Mouse (Mus musculus) embryo, embryonic 10.5 days (tissue): ENCODE results near the gene Zfpl1.

Experiments used
- DNase-seq: peaks from one replicate; pipeline ENCODE4 v3.0.0-alpha.2; 2015; ENCODE audit warnings: low spot score

The Zfpl1 gene

DNA sequence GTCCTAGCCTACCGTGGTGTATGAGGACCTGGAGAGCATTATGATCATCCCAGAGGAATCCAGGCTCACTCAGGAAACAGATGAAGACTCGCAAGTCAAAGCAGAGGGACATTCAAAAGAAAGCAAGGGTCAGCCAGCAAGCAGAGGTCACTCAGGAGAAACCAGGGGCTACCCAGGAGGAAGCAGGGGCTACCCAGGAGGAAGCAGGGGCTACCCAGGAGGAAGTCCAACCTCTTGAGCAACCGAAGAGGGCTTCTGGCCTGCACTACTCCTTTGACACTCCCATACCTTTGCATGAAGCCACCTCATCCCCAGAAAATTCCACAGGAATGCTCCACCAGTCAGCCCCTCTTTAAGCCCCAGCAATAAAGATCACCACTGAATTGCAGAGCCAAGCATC lies 13.1 kb upstream of the Zfpl1 start:
- no peak for DNase-seq

DNA sequence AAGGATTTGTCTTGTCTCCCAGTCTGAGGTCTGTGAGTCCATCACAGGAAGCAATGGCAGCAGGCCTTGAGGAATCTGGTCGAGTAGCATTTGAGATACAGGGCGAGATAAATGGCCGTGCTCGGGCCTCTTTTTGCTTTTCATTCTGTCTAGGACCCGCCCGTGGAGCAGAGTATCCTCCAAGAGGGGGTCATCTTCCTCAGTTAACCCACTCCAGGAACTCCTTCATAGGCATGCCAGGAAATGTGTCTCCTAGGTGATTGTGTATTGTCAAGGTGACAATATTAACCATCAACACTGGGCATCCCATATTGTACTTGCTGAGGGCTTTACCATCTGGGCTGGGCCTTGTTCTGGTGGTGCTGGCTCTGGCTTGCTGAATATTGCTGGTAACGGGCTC lies 9.4 kb upstream of the Zfpl1 start, which contains the start of gene AC131692.1:
Gene AC131692.1 (plus strand): TSS at position 301 of the 400 bp plus-strand sequence.
- DNase-seq, result no peak

DNA sequence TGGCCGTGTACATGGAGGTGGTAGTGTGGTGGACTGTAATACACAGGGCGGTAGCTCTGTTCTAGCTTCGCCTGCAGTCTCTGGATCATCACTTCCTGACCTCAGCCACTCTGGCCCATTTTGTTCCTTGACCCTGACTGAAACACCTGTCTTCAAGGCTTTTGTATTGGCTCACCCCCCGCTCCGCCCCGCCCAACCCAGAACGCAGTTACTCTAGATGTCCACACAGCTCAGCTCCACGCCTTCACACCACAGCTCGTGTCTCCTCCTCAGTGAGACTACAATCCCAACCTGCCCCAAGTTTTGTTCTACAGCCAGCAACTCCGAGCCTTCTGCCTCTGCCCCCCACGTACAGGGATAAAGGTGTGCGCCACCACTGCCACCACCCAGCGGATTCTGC lies 4.1 kb upstream of the Zfpl1 start:
- no peak for DNase-seq

DNA sequence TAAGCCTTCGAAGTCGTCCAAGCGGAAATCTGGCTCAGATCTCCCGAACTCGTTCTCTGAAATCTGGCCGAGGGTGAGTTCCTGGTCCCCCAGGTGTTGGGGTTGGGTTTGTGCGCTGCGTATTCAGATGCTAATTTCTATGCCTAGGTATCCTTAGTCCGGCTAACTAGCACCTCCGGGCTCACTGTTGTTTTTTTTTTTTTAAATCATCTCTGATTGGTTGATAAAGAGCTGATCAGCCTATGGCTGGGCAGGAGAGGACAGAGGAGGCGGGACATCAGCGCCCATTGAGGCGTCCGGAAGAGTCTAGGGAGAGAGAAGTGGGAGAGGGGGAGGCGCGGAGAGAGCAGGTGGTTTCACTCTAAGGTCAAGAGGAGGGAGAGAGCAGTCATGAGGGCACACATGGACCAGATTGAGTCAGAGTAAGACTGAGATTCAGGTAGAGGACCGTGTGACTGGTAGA lies 692 bp upstream of the Zfpl1 start:
- peak; percentile 87 for DNase-seq

DNA sequence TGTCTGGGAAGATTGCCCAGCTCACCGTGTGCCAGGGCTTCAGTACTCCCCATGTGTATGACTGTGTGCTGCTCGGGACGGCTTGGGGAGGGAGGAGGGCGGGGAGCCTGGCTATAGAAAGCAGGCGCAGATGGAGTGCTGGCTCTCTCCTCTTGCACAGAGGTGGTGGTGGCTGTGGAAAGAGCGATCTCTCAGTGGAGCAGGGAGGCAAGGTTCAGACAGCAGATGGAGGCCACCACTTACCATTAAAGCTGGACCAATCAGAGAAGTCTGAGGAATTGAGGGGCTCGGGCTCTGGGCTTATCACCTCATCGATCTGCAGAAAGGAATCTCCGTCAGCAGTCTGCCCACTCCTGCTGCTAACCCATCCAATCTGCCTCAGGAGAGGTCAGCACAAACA lies 2.6 kb downstream of the Zfpl1 start, which contains the start of gene Gm28374:
Gene Gm28374 (minus strand): TSS at position 101 of the 400 bp plus-strand sequence.
- no peak for DNase-seq

DNA sequence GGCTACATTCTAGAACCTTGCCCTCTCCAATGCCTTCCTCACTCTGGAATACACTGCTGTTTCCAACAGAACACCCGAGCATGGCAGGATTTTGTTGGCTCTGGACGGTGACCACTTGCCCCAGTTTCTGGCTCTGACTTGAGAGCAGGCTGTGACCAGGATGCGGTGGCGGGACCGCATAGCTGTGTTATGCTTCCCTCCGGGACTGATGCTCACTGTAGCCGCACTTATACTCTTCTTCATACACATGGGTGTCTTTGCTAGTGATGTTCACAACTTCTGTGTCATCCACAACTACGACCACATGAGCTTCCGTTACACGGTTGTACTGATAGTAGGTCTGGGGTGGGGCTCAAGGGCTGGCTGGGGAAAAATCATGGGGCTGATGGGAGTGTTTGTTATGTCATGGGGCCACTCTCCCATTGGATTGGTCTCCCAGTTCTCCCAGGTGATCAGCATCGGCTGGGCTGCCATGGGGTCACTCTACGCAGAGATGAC lies 4.7 kb downstream of the Zfpl1 start, which contains the start of gene Tmem262:
Gene Tmem262 (plus strand): TSS at position 51 of the 498 bp plus-strand sequence.
- no peak for DNase-seq

DNA sequence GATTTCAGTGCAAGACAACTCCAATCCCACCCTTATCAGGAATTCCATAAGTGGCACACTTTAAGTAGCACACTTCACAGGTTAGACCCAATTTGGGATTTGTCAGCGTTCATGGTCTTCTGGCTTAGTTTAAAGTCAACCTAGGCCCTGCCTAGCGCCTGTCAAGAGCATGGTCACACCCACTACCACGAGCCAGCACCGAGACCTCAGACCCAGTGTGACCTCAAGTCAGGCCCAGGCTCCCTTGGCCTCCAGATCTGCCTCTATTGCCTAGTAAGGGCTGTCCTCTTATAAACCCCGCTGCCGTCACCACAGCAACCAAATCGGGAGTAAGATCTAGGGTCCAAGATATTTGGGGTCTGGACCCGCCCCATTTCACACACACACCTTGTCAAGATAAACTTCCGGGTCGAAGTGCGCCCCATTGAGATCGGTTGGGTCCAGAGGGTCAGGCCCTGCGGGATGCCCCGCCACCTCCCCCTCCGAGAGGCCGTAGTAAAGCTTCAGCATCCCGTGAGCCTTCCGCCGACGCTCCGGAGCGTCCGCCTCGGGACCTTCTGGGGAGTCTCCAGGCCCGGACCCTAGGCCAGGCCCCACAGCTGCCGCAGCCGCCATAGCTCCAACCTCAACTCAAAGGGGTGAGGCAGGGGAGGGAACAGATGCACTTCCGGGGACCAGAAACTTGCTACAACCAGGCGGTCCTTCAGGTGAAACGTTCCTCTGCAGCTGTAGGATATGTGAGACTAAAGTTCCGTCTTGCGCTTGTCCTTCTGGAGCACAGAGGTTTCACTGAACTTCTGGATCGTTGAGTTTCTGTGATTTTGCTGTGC lies 8.0 kb downstream of the Zfpl1 start, which contains the start of gene Vps51:
Gene Vps51 (minus strand): TSS at position 668 of the 830 bp plus-strand sequence.
- DNase-seq, result peak; percentile 97

DNA sequence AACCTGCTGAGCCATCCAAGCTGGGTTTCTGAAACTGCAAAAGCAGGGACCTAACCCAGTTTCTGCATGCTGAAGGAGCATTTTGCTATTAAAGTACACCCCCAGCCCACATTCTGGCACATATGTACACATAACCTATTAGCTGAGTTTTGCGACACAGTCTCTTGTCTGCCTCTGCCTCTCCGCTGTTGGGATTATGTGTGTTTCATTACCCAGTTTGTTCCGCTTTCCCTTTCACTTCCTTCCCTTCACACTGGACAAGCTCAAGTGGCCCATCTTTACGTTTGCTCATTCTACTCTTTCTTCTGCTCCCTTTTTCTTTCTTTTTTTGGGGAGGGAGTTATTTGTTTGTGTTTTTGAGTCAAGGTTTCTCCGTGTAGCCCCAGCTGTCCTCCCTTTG lies 10.9 kb downstream of the Zfpl1 start:
- no peak for DNase-seq

DNA sequence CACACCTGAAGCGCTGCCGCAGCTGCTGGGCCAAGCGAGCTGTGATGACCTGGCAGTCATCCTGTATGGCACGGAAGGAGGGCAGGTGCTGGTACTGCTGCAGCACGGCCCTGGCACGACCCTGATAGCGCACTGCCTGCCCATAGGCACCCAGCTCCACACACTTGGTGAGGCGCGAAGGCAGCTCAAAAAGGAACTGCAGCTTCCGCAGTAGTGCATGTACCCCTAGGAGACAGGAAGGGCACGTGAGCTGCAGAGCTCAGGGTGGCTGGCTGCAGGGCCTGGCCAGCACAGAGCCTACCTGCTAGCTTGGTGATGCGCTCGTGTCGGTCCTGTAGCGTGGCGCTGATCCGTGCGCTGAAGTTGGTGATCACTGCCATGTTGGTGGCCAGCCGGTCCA lies 13.5 kb downstream of the Zfpl1 start:
- no peak for DNase-seq

DNA sequence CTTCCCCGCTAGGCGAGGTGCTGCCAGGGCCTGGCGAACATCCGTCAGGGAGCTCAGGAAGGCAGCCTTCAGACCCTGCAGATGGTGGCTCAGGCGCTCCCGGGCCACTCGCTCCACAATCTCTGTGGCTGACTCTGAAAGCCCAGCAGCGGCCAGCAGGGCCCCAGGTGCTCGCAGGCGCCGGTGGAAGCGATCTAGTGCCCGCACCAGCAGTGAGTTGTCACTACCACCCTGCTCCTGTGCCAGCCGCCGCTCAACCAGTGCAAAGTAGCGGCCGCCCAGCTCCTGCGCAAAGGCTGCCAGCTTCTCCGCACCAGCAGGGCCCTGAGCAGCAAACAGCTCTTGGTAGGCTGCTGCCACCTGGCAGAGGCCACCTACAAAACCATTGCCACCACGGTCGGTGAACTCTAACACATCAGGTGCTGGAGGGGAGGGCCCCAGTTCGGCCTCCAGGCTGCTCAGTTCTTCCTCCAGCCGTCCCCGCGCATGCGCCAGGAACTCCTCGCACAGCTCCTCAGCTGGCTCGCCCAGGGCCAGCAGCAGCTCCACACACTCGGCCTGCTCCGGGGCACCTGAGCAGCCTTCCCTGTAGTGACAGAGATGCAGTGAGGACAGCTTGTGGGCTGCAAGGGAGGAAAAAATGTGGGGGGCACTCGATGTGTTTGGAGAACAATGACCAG lies 14.0 kb downstream of the Zfpl1 start:
- DNase-seq, result no peak

DNA sequence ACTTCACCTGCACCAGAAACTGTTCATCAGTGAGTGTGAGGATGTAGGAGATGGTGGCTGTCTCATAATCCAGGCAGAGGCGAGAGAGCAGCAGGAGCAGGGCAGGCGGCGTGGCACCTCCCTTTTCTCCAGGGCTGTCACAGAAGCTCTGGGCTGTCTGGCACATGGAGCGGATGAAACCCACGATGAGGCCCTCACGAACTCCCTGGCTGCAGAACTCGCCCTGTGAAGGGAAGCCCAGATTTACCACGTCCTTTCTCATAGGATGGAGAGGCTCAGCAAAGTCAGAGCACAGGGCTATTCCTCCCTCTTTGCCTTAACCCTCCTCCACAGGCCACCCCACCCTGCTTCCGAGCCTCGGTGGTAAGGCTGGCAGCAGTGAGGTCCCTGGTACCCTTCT lies 14.9 kb downstream of the Zfpl1 start:
- no peak for DNase-seq

DNA sequence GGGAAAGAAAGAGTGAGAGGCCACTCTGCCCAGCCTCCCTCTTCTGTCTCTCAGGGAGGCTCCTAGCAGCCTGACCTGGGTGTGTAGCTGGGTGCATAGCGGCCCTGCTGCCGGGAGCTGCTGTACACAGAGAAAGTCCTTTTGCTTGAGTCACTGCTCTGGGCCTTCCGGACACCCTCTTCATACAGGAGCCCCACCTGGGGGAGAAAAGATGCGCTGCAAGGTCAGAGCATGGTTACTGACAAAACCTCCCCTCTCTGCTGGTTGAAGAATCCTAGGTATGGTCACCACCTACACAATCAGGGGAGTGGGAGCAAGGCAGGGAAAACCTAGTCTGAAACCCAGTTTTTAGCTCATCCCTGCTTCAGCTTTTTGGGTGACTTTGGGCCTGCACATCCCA lies 15.8 kb downstream of the Zfpl1 start:
- no peak for DNase-seq

DNA sequence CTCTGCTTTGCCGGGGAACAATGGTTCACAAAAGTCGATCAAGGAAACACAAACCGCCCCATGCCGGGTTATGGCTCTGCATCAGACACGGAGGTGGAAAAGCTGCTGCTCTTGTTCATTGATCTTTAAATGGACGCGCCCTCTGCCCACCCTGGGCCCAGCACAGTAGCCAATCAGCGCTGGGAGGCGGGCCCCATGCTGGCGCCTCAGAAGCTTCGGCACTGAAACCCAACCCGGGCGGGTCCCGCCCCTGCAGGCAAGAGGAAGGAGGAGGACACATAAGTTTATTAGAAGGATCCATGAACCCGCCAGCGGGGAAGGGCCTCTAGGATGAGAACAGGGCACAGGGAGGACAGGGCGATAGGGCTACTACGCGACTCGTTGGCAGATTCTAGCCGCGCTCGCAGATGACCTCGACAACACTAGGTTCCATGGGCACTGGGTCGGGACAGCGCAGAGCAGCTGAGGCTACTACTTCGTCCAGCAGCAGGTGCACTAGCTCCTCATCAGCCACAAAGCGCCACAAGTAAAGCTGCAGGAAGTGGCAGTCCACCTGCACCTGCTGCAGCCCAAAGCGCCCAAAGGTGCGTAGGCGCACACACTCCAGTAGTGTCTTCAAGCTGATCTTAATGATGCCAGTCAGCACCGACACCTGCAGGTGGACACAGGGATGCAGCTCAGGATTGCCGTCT lies 16.9 kb downstream of the Zfpl1 start, which contains the start of gene Tm7sf2:
Gene Tm7sf2 (minus strand): TSS at position 650 of the 692 bp plus-strand sequence.
- DNase-seq, result peak; percentile 95

DNA sequence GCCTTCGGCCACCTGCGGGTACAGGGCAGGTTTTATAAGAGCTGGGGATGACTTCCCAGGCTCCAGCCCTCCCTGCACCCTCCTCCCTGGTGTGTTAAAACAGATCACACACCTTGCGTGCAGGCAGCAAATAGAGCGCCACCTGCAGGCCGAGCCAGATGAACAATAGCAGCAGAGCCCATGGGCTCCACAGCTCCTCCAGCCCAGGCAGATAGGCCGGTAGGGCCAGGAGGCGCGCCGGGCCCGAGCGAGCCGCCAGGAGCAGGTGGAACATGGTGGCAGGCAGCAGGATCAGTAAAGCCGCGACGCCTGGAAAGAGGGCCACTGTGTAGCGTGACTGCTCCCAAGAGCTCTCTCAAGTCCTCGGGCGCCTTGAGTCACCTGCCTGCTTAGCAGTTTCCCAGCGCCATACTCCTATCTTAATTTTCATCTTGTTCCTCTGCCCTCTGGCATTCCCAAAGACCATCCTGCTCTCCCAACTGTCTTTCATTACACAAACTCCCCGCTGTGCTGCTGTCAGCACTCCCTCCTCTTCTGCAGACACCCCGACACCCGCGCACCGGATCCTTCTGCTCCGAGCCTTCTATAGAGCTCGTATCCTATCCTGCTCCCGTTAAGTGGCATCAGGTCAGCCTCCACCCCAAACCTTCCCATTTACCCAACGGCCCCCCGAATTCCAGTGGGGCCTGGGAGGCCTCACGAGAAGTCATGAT lies 17.6 kb downstream of the Zfpl1 start:
- DNase-seq, result peak; percentile 90

DNA sequence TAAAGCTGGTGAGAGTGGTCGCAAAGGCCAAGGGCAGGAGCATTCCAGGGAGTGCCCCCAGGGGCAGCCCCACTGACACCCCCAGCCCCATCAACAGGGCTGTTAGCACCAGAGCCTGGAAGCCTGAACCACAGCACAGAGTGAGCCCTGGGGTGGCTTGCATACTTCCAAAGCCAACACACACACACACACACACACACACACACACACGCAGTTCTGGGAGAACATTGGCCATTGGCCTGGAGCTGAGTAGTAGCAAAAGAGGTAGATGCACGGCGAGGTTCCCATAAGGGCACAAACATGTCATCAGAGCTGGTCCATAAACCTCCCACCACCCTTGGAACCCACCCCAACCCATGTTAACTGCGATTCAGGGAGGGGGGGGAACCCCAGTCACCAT lies 18.2 kb downstream of the Zfpl1 start:
- DNase-seq, result no peak

DNA sequence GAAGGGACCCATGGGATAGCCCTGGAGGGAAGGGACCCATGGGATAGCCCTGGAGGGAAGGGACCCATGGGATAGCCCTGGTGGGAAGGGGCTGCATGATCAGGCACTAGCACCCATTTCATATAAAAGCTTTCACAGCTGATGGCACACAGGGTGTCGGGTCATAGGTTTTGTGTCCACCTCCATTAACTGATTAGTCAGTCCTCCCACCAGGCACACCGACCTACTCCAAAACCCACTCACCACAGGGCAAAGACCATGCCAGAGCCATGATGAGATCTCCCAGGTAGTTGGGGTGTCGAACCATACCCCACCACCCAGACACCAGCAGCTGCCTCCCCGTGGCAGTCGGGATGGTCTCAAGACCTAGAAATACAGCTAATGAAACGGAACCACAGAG lies 21.7 kb downstream of the Zfpl1 start:
- DNase-seq, result no peak

DNA sequence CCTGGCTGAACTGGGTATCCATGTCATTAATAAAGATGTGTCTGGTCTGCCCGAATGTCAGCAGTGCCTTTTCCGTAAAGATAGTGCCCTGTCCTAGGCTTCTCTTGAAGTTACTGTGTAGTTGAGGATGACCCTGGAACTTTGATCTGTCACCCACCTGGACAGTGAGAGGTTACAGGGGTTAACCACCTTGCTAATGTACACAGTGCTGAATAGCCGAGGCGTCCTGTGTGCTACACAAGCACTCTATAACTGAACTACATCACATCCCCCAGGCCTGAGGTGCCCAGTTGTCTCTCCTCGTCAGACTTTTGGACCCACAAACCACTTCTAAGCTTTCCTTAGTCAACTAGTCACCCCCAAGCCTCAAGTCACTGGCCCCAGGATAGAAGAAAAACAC lies 22.3 kb downstream of the Zfpl1 start:
- DNase-seq, result no peak

DNA sequence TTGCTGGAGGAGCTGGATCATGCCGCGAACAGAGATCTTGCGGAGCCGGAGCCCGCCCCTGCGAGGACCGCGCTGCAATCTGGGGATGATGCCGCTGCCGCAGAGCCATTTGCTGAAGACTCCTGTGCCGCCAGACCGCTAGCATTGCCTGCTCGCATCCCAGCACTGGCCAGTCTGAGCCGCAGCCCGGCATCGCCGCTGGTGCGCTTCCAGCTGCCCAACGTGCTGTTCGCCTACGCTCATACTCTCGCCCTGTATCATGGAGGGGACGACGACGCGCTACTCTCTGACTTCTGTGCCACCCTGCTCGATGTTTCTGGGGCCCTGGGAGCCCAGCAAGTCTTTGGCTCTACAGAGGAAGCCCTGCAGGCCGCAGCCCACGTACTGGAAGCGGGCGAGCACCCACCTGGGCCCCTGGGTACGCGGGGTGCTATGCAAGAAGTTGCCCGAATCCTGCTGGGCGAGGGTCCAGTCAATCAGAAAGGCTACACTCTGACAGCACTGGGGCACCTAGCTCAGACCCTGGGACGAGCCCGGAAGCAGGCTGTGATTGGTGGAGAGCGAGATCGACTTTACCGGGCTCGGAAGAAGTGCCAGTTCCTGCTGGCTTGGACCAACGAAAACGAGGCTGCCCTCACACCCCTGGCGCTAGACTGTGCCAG lies 23.0 kb downstream of the Zfpl1 start:
- DNase-seq, result peak; percentile 44

DNA sequence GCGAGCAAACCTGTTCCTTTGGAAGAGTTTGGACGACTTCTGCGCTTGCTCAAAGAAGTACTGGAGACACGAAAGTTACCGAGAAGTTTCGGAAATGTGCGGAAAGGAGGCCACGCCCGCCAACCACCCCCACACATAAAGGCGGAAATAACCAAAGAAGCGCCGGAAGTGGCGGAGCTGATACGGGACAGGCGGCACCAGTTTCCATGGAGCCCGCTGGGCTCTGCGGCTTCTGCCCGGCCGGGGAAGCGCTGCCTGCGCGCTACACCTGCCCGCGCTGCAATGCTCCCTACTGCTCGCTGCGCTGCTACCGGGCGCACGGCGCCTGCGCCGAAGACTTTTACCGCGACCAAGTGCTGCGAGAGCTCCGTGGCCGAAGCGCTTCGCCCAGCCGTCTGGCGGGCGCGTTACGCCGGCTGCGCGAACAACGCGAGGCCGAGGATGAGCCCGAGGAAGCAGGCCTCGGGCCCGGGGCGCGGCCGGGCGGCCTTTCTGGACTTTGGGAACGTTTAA lies 23.7 kb downstream of the Zfpl1 start, which contains the start of gene Znhit2:
Gene Znhit2 (plus strand): TSS at position 172 of the 513 bp plus-strand sequence.
- DNase-seq, result peak; percentile 97

DNA sequence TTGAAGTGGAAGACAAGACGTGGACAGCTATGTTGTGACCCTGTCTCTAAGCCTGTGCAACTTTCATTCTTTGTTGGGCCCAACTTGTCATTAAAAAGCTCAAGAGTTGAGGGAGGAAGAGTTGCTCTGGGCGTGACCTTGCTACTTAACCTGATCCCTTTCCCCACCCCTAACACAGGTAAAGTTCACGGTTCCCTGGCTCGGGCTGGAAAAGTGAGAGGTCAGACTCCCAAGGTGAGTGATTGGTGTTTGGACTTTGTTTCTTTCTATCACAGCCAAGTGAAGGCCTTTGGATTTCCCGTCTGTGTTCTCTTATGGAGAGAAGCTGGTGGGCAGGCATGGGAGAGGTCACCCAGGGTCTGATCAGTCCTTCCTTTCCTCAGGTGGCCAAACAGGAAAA lies 25.8 kb downstream of the Zfpl1 start:
- no peak for DNase-seq

DNA sequence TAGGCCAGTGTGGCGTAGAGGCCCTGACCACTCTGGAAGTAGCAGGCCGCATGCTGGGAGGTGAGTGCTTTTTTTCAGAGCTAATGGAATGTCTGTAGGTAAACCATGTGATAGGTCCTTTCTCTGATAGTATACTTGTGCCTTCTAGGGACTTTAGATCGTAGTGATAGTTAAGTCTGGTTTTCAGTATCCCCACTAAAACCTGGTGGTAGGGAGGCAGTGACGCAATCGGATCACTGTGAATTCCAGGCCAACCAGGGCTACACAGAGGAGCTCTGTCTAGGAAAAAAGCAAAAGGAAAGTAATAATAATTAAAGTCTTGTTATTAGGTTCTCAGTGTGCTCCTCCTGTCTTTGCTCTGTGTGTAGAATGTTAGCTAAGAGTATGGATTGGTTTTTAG lies 26.2 kb downstream of the Zfpl1 start:
- DNase-seq, result no peak
